Mouse (Mus musculus): ENCODE measurements around the gene Tbp.

GRCm38 (mm10) chr17:15527811-15528136 is 28.1 kb downstream of the Tbp start:
- TF ChIP-seq ZNF384 (IDR thresholded peaks at IDR 0.05; ENCODE audit: low read depth, low read length) (no peak), CTCF (IDR thresholded peaks at IDR 0.05 in 2 of 3, conservative IDR thresholded peaks at IDR 0.05 in 1 of 3; ENCODE audit: control insufficient read depth in 1 of 3, insufficient read depth in 1 of 3, low read depth in 2 of 3, low read length in 3 of 3, poor library complexity in 1 of 3, severe bottlenecking in 1 of 3) (no peak), POLR2A (IDR thresholded peaks at IDR 0.05; ENCODE audit: control insufficient read depth in 1 of 2, insufficient read depth in 1 of 2, low read depth in 1 of 2, low read length in 2 of 2, poor library complexity in 1 of 2) (no peak)
